Mouse (Mus musculus): ENCODE measurements around the gene Dazap1. TPM values are rescaled to one million over a fixed set of nuclear protein-coding genes. Genes with fewer than 3 reads are reported as not detected.

Gene Dazap1
- total and polyA plus RNA-seq, 2 experiments from 2014 or later = 34.5 to 109 TPM

- H3K4me2 ChIP-seq (ENCODE audit: low read depth, low read length, poor library complexity, severe bottlenecking) = no peak overlapping the region
- no peak overlapping the region; the same call in 1 of the 2 replicates for H3K27ac ChIP-seq (ENCODE audit: low read depth, low read length)
- DNase-seq (ENCODE audit: low spot score) (no peak), ATAC-seq (ENCODE audit: low FRiP score) (no peak)
- no peak overlapping the region for H3K9ac ChIP-seq (replicated peaks; ENCODE audit: low read length, poor library complexity, severe bottlenecking)
- TF ChIP-seq CTCF (IDR thresholded peaks at IDR 0.05) = no peak
- no peaks in the 10 kb centered on the region for H3K9me3 ChIP-seq (ENCODE audit: low read length)
- no peak overlapping the region for H3K4me3 ChIP-seq (ENCODE audit: low read depth, low read length)
- WGBS = 79% methylated on average over 5 of the region's 5 CpGs
- H3K36me3 ChIP-seq (ENCODE audit: insufficient read depth, low read length) = peaks cover 22% of the 10 kb centered on the region
- H3K27me3 ChIP-seq (ENCODE audit: insufficient read depth, low read length) = no peaks in the 10 kb centered on the region
- peaks cover 13% of the 10 kb centered on the region for H3K4me1 ChIP-seq (ENCODE audit: insufficient read depth, low read length)
Observed at GRCm38 (mm10) chr10:80271186-80271843, 10.0 kb downstream of the Dazap1 start.

- Histone ChIP-seq H3K27me3 (ENCODE audit: insufficient read depth, low read length) (no peaks in the 10 kb centered on the region), H3K9me3 (ENCODE audit: low read length) (no peaks in the 10 kb centered on the region), H3K4me1 (ENCODE audit: insufficient read depth, low read length) (peaks cover 7% of the 10 kb centered on the region), H3K4me3 (ENCODE audit: low read depth, low read length) (no peak overlapping the region), H3K9ac (replicated peaks; ENCODE audit: low read length, poor library complexity, severe bottlenecking) (no peak overlapping the region), H3K27ac (ENCODE audit: low read depth, low read length) (no peak overlapping the region), H3K36me3 (ENCODE audit: insufficient read depth, low read length) (peaks cover 22% of the 10 kb centered on the region), H3K4me2 (ENCODE audit: low read depth, low read length, poor library complexity, severe bottlenecking) (no peak overlapping the region)
- no peak for ATAC-seq (ENCODE audit: low FRiP score)
- no peak for DNase-seq (ENCODE audit: low spot score)
- 83% methylated on average over 8 of the region's 8 CpGs for WGBS
- no peak for TF ChIP-seq CTCF (IDR thresholded peaks at IDR 0.05)
Observed at GRCm38 (mm10) chr10:80271870-80272585, 10.7 kb downstream of the Dazap1 start.

DNA sequence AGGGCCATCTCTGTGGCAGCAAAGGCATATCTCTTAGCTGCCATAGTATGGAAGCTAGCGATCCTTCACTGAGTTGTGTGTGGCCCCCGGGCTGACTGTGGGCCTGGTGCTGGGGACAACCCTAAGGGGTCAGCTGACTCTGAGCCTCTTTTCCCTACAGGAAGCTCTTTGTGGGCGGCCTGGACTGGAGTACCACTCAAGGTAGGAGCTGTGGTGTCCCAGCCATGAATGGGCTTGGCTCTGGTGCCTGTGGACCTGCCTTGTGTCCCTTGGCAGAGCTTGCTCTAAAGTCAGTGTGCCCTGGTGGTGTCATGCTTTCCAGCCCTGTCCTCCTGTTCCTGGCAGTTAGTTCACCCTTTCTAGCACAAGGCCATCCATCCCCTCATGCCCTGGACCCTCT is 12.6 kb downstream of the Dazap1 start:
- peaks cover 35% of the 10 kb centered on the region for H3K36me3 ChIP-seq (ENCODE audit: insufficient read depth, low read length)

GRCm38 (mm10) chr10:80276238-80276637 is 15.0 kb downstream of the Dazap1 start:
- peaks cover 56% of the 10 kb centered on the region for H3K36me3 ChIP-seq (ENCODE audit: insufficient read depth, low read length)
- WGBS = 87% methylated on average over 5 of the region's 5 CpGs
- H3K4me1 ChIP-seq (ENCODE audit: insufficient read depth, low read length) = no peaks in the 10 kb centered on the region
- H3K4me3 ChIP-seq (ENCODE audit: low read depth, low read length) = no peak overlapping the region
- no peak for TF ChIP-seq CTCF (IDR thresholded peaks at IDR 0.05)
- no peaks in the 10 kb centered on the region for H3K27me3 ChIP-seq (ENCODE audit: insufficient read depth, low read length)
- ATAC-seq (ENCODE audit: low FRiP score) (no peak), DNase-seq (ENCODE audit: low spot score) (no peak)
- no peaks in the 10 kb centered on the region for H3K9me3 ChIP-seq (ENCODE audit: low read length)
- H3K9ac ChIP-seq (replicated peaks; ENCODE audit: low read length, poor library complexity, severe bottlenecking) = no peak overlapping the region
- no peak overlapping the region for H3K27ac ChIP-seq (ENCODE audit: low read depth, low read length)
- no peak overlapping the region for H3K4me2 ChIP-seq (ENCODE audit: low read depth, low read length, poor library complexity, severe bottlenecking)

More for the DNA sequence above, 12.6 kb downstream of the Dazap1 start:
- DNase-seq (ENCODE audit: low spot score) (no peak), ATAC-seq (ENCODE audit: low FRiP score) (no peak)
- Histone ChIP-seq H3K4me3 (ENCODE audit: low read depth, low read length) (no peak overlapping the region), H3K9ac (replicated peaks; ENCODE audit: low read length, poor library complexity, severe bottlenecking) (no peak overlapping the region), H3K9me3 (ENCODE audit: low read length) (no peaks in the 10 kb centered on the region), H3K27ac (ENCODE audit: low read depth, low read length) (no peak overlapping the region), H3K4me1 (ENCODE audit: insufficient read depth, low read length) (no peaks in the 10 kb centered on the region), H3K4me2 (ENCODE audit: low read depth, low read length, poor library complexity, severe bottlenecking) (no peak overlapping the region), H3K27me3 (ENCODE audit: insufficient read depth, low read length) (no peaks in the 10 kb centered on the region)
- 95% methylated on average over 3 of the region's 3 CpGs for WGBS
- no peak for TF ChIP-seq CTCF (IDR thresholded peaks at IDR 0.05)

DNA sequence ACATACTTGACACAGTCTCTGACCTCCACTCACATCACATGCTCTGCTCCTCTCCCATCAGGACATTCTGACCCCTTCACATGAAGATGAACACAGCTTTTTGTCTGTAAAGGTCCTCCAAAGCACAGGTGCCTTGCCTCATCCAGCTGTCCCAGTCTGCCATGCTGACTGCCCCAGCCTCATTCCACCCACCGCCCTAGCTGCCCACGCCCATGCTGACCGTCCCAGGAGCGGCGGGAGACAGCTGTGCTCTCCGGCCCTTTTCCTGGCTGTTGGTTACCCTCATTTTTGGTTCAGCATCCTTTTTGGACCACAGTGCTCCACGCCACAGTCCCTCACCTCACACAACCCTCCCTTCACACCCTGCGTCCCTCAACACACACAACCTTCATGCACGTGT is 17.1 kb downstream of the Dazap1 start:
- ATAC-seq (ENCODE audit: low FRiP score) (no peak), DNase-seq (ENCODE audit: low spot score) (no peak)
- H3K9me3 ChIP-seq (ENCODE audit: low read length) = no peaks in the 10 kb centered on the region
- H3K27me3 ChIP-seq (ENCODE audit: insufficient read depth, low read length) = no peaks in the 10 kb centered on the region
- H3K4me2 ChIP-seq (ENCODE audit: low read depth, low read length, poor library complexity, severe bottlenecking) = no peak overlapping the region
- no peak for TF ChIP-seq CTCF (IDR thresholded peaks at IDR 0.05)
- H3K9ac ChIP-seq (replicated peaks; ENCODE audit: low read length, poor library complexity, severe bottlenecking) = no peak overlapping the region
- no peaks in the 10 kb centered on the region for H3K4me1 ChIP-seq (ENCODE audit: insufficient read depth, low read length)
- H3K36me3 ChIP-seq (ENCODE audit: insufficient read depth, low read length) = peaks cover 65% of the 10 kb centered on the region
- 95% methylated on average over 9 of the region's 9 CpGs for WGBS
- H3K27ac ChIP-seq (ENCODE audit: low read depth, low read length) = no peak overlapping the region
- H3K4me3 ChIP-seq (ENCODE audit: low read depth, low read length) = no peak overlapping the region

GRCm38 (mm10) chr10:80279273-80279672 is 18.0 kb downstream of the Dazap1 start:
- Histone ChIP-seq H3K9me3 (ENCODE audit: low read length) (no peaks in the 10 kb centered on the region), H3K27me3 (ENCODE audit: insufficient read depth, low read length) (no peaks in the 10 kb centered on the region), H3K27ac (ENCODE audit: low read depth, low read length) (no peak overlapping the region), H3K36me3 (ENCODE audit: insufficient read depth, low read length) (peaks cover 70% of the 10 kb centered on the region), H3K4me1 (ENCODE audit: insufficient read depth, low read length) (no peaks in the 10 kb centered on the region), H3K4me2 (ENCODE audit: low read depth, low read length, poor library complexity, severe bottlenecking) (no peak overlapping the region), H3K4me3 (ENCODE audit: low read depth, low read length) (no peak overlapping the region), H3K9ac (replicated peaks; ENCODE audit: low read length, poor library complexity, severe bottlenecking) (no peak overlapping the region)
- 92% methylated on average over 12 of the region's 12 CpGs for WGBS
- TF ChIP-seq CTCF (IDR thresholded peaks at IDR 0.05) = no peak
- DNase-seq (ENCODE audit: low spot score) (no peak), ATAC-seq (ENCODE audit: low FRiP score) (no peak)

Measured in midbrain, postnatal 0 days (tissue).